Mouse (Mus musculus): ENCODE data around the gene Mnd1. TPM values are rescaled to one million over a fixed set of nuclear protein-coding genes. Genes with fewer than 3 reads are reported as not detected.
A peak's percentile ranks its signal among the peaks of the same experiment; 100 is the strongest.

Gene Mnd1
- polyA plus RNA-seq, 1 experiment from 2014 or later, result 12.1 TPM

- Histone ChIP-seq H3K4me3 (ENCODE audit: low read depth, low read length) (peak within 1 kb of the TSS; percentile 87), H3K9ac (ENCODE audit: low read length) (peak within 1 kb of the TSS; percentile 97), H3K4me1 (replicated peaks; ENCODE audit: control insufficient read depth, insufficient read depth, low read length) (no peaks in the 10 kb centered on the region), H3K36me3 (ENCODE audit: control insufficient read depth, insufficient read depth, low read length) (no peaks in the 10 kb centered on the region), H3K4me2 (ENCODE audit: low read depth, low read length, severe bottlenecking) (peak within 1 kb of the TSS; percentile 76), H3K27ac (ENCODE audit: low read depth, low read length) (peak within 1 kb of the TSS; percentile 85), H3K27me3 (ENCODE audit: control insufficient read depth, insufficient read depth, low read length) (no peaks in the 10 kb centered on the region), H3K9me3 (ENCODE audit: control insufficient read depth, low read length) (no peaks in the 10 kb centered on the region)
- peak; percentile 96 for DNase-seq (ENCODE audit: low spot score)
- peak; percentile 94 for ATAC-seq (replicated peaks; ENCODE audit: low FRiP score)
- WGBS, result under 1% methylated on average over 93 of the region's 100 CpGs
Measured at GRCm38 (mm10) chr3:84039646-84040475, 115.7 kb downstream of the Mnd1 start, which contains the start of gene Tmem131l. Gene Tmem131l, minus strand, starts transcription at chr3:84040175.

DNA sequence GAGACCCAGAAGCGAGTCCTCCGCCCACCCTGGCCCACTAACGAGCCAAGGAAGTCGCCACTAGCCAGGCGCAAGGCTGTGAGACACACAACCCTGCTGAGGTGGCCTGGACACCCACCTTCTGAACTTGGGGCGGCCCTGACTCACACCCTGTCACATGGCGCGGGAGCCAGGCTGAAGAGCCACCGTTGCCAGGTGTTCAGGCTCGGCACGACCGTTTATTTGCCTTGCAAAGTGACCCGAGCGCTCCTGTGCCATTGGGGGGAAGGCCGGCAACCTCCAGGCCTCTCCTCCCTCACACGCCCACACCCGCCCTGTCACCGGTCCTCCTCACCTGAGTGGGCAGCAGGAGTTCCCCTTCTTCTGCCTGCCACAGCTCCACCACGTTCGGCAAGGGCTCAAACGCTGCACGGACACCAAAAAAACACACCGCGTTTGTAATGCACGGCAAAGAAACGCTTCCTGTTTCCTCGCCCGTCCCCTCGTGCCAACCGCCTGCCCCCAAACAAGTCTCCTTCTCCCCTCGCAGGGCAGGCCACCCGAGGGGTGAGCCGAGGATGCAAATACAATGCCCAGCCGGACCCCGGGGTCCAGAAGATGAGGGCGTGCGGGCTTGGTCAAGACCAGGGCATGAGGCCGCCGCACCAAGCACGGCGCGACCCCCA is 116.5 kb downstream of the Mnd1 start:
- DNase-seq (ENCODE audit: low spot score) (peak; percentile 81), ATAC-seq (replicated peaks; ENCODE audit: low FRiP score) (peak; percentile 7; the same call in 1 of the 2 replicates)
- H3K9ac ChIP-seq (ENCODE audit: low read length), result peak overlapping the region; percentile 97
- no peaks in the 10 kb centered on the region for H3K4me1 ChIP-seq (replicated peaks; ENCODE audit: control insufficient read depth, insufficient read depth, low read length)
- H3K9me3 ChIP-seq (ENCODE audit: control insufficient read depth, low read length), result no peaks in the 10 kb centered on the region
- H3K4me3 ChIP-seq (ENCODE audit: low read depth, low read length), result peak overlapping the region; percentile 87
- peak overlapping the region; percentile 85 for H3K27ac ChIP-seq (ENCODE audit: low read depth, low read length)
- no peaks in the 10 kb centered on the region for H3K36me3 ChIP-seq (ENCODE audit: control insufficient read depth, insufficient read depth, low read length)
- peak overlapping the region; percentile 76 for H3K4me2 ChIP-seq (ENCODE audit: low read depth, low read length, severe bottlenecking)
- WGBS, result under 1% methylated on average over 42 of the region's 42 CpGs
- H3K27me3 ChIP-seq (ENCODE audit: control insufficient read depth, insufficient read depth, low read length), result no peaks in the 10 kb centered on the region

- DNase-seq (ENCODE audit: low spot score) (no peak), ATAC-seq (replicated peaks; ENCODE audit: low FRiP score) (no peak)
- Histone ChIP-seq H3K4me3 (ENCODE audit: low read depth, low read length) (peak overlapping the region; percentile 87), H3K36me3 (ENCODE audit: control insufficient read depth, insufficient read depth, low read length) (no peaks in the 10 kb centered on the region), H3K27ac (ENCODE audit: low read depth, low read length) (no peak overlapping the region), H3K4me1 (replicated peaks; ENCODE audit: control insufficient read depth, insufficient read depth, low read length) (0 out of 2 replicates have a peak, but pooled peaks cover 4% of the 10 kb centered on the region), H3K27me3 (ENCODE audit: control insufficient read depth, insufficient read depth, low read length) (no peaks in the 10 kb centered on the region), H3K4me2 (ENCODE audit: low read depth, low read length, severe bottlenecking) (peak overlapping the region; percentile 76), H3K9ac (ENCODE audit: low read length) (peak overlapping the region; percentile 97), H3K9me3 (ENCODE audit: control insufficient read depth, low read length) (no peaks in the 10 kb centered on the region)
- 52% methylated on average over 1 of the region's 1 CpGs for WGBS
Measured at GRCm38 (mm10) chr3:84038126-84038525, 117.5 kb downstream of the Mnd1 start.

Other genes starting within 250 kb of the Mnd1 start
- gene Tmem131l, start 115.6 kb downstream of the Mnd1 start, polyA plus RNA-seq (2014; fragmentation: Nextera tagmentation; extraction: Ambion mirVana), result 96.0 and 99.2 TPM in 2 replicates
- 0.43 and 1.1 TPM in 2 replicates for gene Gm6525, start 18.3 kb upstream of the Mnd1 start, polyA plus RNA-seq (2014; fragmentation: Nextera tagmentation; extraction: Ambion mirVana)
- 63.0 and 70.3 TPM in 2 replicates for gene Trim2, start 151.1 kb upstream of the Mnd1 start, polyA plus RNA-seq (2014; fragmentation: Nextera tagmentation; extraction: Ambion mirVana)